Mouse (Mus musculus) activated CD4-positive, CD25-positive, alpha-beta regulatory T cell, adult 9 weeks (primary cell): ENCODE data around the gene Cmbl. TPM values are rescaled to one million over a fixed set of nuclear protein-coding genes. Genes with fewer than 3 reads are reported as not detected.

Experiments
- polyA plus RNA-seq: library from polyadenylated mRNA; unstranded; fragments of 100-300 nt; shearing (Covaris generic); gene quantifications from one replicate; pipeline ENCODE4 v1.2.1, GENCODE M21; 2017

Cmbl gene
- polyA plus RNA-seq = 0.32 TPM

GRCm38 (mm10) chr15:31565184-31565583 is at the start of gene Cmbl:
Gene Cmbl, plus strand, starts transcription at chr15:31565389.

GRCm38 (mm10) chr15:31530659-31531445 is 34.3 kb upstream of the Cmbl start, which contains the start of gene March6:
Gene March6, minus strand, starts transcription at chr15:31531053.

GRCm38 (mm10) chr15:31601646-31602374 is 36.6 kb downstream of the Cmbl start, which contains the start of the genes Cct5 and Fam173b:
Gene Cct5, minus strand, starts transcription at chr15:31601804.
Gene Fam173b, plus strand, starts transcription at chr15:31601852.

Other genes with a start within 250 kb of the Cmbl start
- not detected for gene Ankrd33b, start 197.7 kb upstream of the Cmbl start, polyA plus RNA-seq
- 1.1 TPM for gene Ropn1l, start 111.7 kb upstream of the Cmbl start, polyA plus RNA-seq
- 8.7 TPM for gene March6, start 34.3 kb upstream of the Cmbl start, polyA plus RNA-seq
- gene Cct5, start 36.4 kb downstream of the Cmbl start, polyA plus RNA-seq = 402 TPM
- 19.0 TPM for gene Fam173b, start 36.5 kb downstream of the Cmbl start, polyA plus RNA-seq